Mouse (Mus musculus): ENCODE results near the gene Map3k14. TPM values are rescaled to one million over a fixed set of nuclear protein-coding genes. Genes with fewer than 3 reads are reported as not detected.

The Map3k14 gene
- polyA plus RNA-seq (2014; fragmentation: Illumina TruSeq; extraction: RNeasy Lipid Tissue Mini Kit (QIAGEN cat#74804); ENCODE audit: low read depth, low replicate concordance), result 7.9 TPM

GRCm38 (mm10) chr11:103267346-103268219, at the start of gene Map3k14:
Gene Map3k14, minus strand, starts transcription at chr11:103267472.

GRCm38 (mm10) chr11:103217790-103218516, 49.3 kb downstream of the Map3k14 start, which contains the start of gene Spata32:
Gene Spata32, minus strand, starts transcription at chr11:103218432.

GRCm38 (mm10) chr11:103208458-103208857, 58.8 kb downstream of the Map3k14 start, which contains the start of gene 1700023F06Rik:
Gene 1700023F06Rik, minus strand, starts transcription at chr11:103208558.

GRCm38 (mm10) chr11:103170494-103171285, 96.6 kb downstream of the Map3k14 start, which contains the start of gene Fmnl1:
Gene Fmnl1, plus strand, starts transcription at chr11:103171107.

Other genes starting within 250 kb of the Map3k14 start
- 49.6 TPM for gene Nmt1, start 239.3 kb downstream of the Map3k14 start, polyA plus RNA-seq (2014; fragmentation: Illumina TruSeq; extraction: RNeasy Lipid Tissue Mini Kit (QIAGEN cat#74804); ENCODE audit: low read depth, low replicate concordance)
- 41.6 TPM for gene Dcakd, start 239.1 kb downstream of the Map3k14 start, polyA plus RNA-seq (2014; fragmentation: Illumina TruSeq; extraction: RNeasy Lipid Tissue Mini Kit (QIAGEN cat#74804); ENCODE audit: low read depth, low replicate concordance)
- 22.4 TPM for gene Plcd3, start 165.8 kb downstream of the Map3k14 start, polyA plus RNA-seq (2014; fragmentation: Illumina TruSeq; extraction: RNeasy Lipid Tissue Mini Kit (QIAGEN cat#74804); ENCODE audit: low read depth, low replicate concordance)
- gene Acbd4, start 165.8 kb downstream of the Map3k14 start, polyA plus RNA-seq (2014; fragmentation: Illumina TruSeq; extraction: RNeasy Lipid Tissue Mini Kit (QIAGEN cat#74804); ENCODE audit: low read depth, low replicate concordance), result 125 TPM
- 34.1 TPM for gene Hexim1, start 151.2 kb downstream of the Map3k14 start, polyA plus RNA-seq (2014; fragmentation: Illumina TruSeq; extraction: RNeasy Lipid Tissue Mini Kit (QIAGEN cat#74804); ENCODE audit: low read depth, low replicate concordance)
- gene Hexim2, start 135.0 kb downstream of the Map3k14 start, polyA plus RNA-seq (2014; fragmentation: Illumina TruSeq; extraction: RNeasy Lipid Tissue Mini Kit (QIAGEN cat#74804); ENCODE audit: low read depth, low replicate concordance), result 7.6 TPM
- 8.6 TPM for gene Fmnl1, start 96.4 kb downstream of the Map3k14 start, polyA plus RNA-seq (2014; fragmentation: Illumina TruSeq; extraction: RNeasy Lipid Tissue Mini Kit (QIAGEN cat#74804); ENCODE audit: low read depth, low replicate concordance)
- 3.9 TPM for gene 1700023F06Rik, start 58.9 kb downstream of the Map3k14 start, polyA plus RNA-seq (2014; fragmentation: Illumina TruSeq; extraction: RNeasy Lipid Tissue Mini Kit (QIAGEN cat#74804); ENCODE audit: low read depth, low replicate concordance)
- 4.0 TPM for gene Spata32, start 49.0 kb downstream of the Map3k14 start, polyA plus RNA-seq (2014; fragmentation: Illumina TruSeq; extraction: RNeasy Lipid Tissue Mini Kit (QIAGEN cat#74804); ENCODE audit: low read depth, low replicate concordance)
- gene Arhgap27, start 96.2 kb upstream of the Map3k14 start, polyA plus RNA-seq (2014; fragmentation: Illumina TruSeq; extraction: RNeasy Lipid Tissue Mini Kit (QIAGEN cat#74804); ENCODE audit: low read depth, low replicate concordance), result 17.1 TPM
- 14.8 TPM for gene Plekhm1, start 145.2 kb upstream of the Map3k14 start, polyA plus RNA-seq (2014; fragmentation: Illumina TruSeq; extraction: RNeasy Lipid Tissue Mini Kit (QIAGEN cat#74804); ENCODE audit: low read depth, low replicate concordance)
- gene Lrrc37a, start 237.1 kb upstream of the Map3k14 start, polyA plus RNA-seq (2014; fragmentation: Illumina TruSeq; extraction: RNeasy Lipid Tissue Mini Kit (QIAGEN cat#74804); ENCODE audit: low read depth, low replicate concordance), result 0.34 TPM

All from adipose tissue, adult 10 weeks (tissue).